Mouse (Mus musculus) inflammation-experienced regulatory T-cells, adult 16 weeks (primary cell): Measurements from ENCODE around the gene Cdc42bpb. TPM values are rescaled to one million over a fixed set of nuclear protein-coding genes. Genes with fewer than 3 reads are reported as not detected.

Experiments used
- polyA plus RNA-seq: library from polyadenylated mRNA; unstranded; fragments of 100-300 nt; shearing (Covaris generic); gene quantifications from one replicate; pipeline ENCODE4 v1.2.1, GENCODE M21; 2017

Cdc42bpb gene
- polyA plus RNA-seq = 0.15 TPM

GRCm38 (mm10) chr12:111377376-111377973 is at the start of gene Cdc42bpb:
Cdc42bpb (minus strand) TSS chr12:111377718.

DNA sequence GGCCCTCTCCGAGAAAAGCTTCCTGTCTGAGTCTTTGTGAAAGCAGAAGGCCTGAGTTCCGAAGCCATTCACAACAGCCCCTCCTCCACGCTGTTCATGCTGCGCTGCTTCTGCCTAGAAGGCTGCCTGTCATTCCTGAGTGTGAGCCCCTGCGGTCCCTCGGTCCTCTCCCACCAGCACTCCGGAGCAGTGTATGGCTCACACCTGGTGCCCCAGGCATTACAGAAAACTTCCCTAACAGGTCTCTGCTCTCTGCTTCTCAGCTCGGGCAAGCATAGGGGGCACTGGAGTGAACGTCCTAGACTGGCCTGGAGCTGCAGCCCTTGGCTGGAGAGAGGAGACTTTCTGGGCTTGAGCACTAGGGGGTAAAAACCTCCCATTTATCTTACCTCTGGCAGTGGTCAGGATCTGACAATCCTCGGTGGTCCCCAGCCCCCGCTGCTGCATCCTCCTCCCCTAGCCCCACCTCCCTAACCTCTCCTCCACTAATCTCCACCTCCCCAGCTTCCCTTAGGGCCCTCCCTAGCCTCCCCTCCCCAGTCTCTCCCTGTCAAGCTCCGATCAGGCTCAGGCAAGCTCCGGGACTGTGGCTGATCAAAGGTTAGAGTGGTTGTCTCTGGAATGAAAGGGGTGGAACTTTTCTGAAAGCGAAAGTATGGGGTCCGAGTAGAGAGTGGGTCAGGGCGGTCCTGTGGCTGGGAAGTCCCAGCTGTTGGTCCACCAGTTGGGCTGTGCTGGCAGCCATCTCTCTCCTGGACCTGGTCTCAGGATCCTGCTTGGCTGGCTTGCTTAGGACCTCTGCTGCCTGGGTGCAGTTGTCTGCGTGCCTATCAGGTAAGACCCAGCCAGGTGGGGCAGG is 39.6 kb upstream of the Cdc42bpb start, which contains the start of gene Exoc3l4:
Exoc3l4 (plus strand) TSS at position 97 of the 859 bp plus-strand sequence.

DNA sequence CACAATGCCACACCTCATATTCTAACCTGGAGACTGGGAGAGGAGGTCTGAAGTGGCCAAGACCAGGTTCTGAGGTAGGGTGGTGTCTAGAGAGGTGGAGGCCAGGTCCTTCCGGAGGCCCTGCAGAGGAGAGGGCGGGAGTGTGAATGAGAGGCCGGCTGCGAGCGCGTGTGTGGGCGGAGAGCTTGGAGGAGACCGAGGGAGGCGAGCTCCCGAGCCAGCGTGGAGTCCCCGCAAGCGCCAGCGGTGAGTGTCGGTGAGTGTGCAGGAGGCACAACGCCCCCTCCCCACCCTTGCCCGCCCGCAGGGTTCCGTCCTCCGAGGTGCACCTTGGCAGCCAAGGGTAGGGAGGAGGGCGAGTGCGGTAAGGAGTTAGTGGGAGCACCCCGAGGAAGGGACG is 29.1 kb upstream of the Cdc42bpb start, which contains the start of gene Lbhd2:
Lbhd2 (plus strand) TSS at position 188 of the 400 bp plus-strand sequence.

DNA sequence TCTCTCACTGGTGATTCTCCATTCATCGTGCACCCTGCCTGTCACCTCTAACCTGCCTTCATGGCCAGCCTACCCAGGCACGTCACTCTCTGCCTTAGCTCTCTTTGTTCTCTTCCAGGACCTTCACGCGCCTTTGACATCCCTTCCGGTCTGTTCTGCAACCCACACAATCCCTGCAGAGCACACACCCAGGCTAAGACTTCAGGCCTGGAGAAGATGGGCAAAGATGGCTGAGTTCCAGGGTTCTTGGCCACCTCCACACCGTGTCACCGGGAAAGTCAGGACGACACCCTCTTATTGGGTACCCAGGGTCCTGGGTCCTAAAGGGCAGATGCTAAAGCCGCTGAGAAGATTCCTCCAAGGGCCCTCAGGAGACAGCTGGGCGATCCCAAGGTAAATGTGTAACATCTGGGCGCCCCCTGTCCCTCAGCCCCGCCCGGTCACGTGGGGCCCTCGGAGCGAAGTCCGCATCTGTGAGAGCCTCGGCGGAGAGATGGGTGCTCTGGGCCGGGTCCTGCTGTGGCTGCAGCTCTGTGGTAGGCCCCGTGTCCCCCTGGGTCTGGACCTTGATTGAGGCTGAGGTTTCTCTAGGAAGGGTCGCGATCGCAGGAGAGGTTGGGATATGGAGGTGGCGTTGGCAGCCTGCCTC is 106.8 kb downstream of the Cdc42bpb start, which contains the start of gene Amn:
Amn (plus strand) TSS at position 467 of the 649 bp plus-strand sequence.

Other genes starting within 250 kb of the Cdc42bpb start
- gene Traf3, start 211.3 kb downstream of the Cdc42bpb start, polyA plus RNA-seq = 30.7 TPM
- gene 4930595D18Rik, start 193.2 kb downstream of the Cdc42bpb start, polyA plus RNA-seq = 0.98 TPM
- not detected for gene Amn, start 106.6 kb downstream of the Cdc42bpb start, polyA plus RNA-seq
- not detected for gene Lbhd2, start 29.1 kb upstream of the Cdc42bpb start, polyA plus RNA-seq
- gene Exoc3l4, start 39.3 kb upstream of the Cdc42bpb start, polyA plus RNA-seq = 0.41 TPM
- gene Tnfaip2, start 64.8 kb upstream of the Cdc42bpb start, polyA plus RNA-seq = 0.65 TPM
- gene Gm266, start 108.1 kb upstream of the Cdc42bpb start, polyA plus RNA-seq = not detected
- gene Eif5, start 160.3 kb upstream of the Cdc42bpb start, polyA plus RNA-seq = 222 TPM
- 14.7 TPM for gene Mark3, start 196.8 kb upstream of the Cdc42bpb start, polyA plus RNA-seq